Mouse (Mus musculus) c-Kit-positive CD71-negative TER-119-negative erythroid progenitor cells, embryonic 14.5 days (primary cell): ENCODE data around the gene Tmx4.
A peak's percentile ranks its signal among the peaks of the same experiment; 100 is the strongest.

ENCODE experiments used
- DNase-seq: peaks from one replicate; pipeline ENCODE4 v3.0.0-alpha.2; 2013; ENCODE audit warnings: low read depth

Gene Tmx4

DNA sequence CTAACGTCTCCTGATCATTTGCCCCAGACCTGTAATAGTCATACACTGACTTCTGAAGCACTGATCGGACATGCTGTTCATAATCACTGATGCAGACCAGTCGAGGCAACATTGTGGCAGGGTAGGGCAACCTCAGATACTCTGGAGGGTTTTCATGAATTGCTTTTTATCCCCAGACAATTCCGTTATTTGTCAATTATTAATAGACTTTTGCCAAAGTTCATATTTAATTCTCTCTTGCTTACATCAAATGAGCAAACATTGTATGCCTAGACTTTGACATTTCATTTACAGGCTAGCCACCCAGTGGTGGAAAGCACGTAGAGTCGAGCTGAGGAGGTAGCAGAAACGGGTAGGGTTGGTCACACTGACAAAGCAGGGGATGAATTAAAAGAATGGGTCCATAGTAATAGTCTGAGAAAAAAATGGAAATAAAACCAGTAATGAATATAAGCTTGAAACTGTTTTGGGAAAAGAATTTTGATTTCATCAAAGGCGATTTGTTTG, 89.7 kb downstream of the Tmx4 start, which contains the start of gene Hao1:
Hao1 (minus strand) TSS at position 148 of the 507 bp plus-strand sequence.
- no peak for DNase-seq

DNA sequence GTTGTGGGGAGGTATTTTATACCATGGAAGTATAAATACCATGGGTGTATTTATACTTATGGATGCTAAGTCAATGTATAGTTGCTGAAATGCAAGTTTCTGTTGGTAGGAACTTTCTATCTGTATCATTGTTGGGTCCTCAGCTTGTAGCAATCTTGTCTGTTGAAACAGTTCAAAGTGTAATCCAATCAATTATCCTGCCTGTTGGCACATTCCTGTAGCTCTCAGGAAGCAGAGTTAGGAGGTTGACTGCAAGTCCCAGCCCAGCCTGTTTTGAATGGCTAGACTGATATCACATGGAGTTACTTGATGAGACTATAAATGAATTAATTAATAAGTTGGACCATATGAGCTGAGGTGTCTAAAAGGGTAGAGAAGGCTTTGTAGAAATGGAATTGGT, 91.6 kb downstream of the Tmx4 start:
- DNase-seq: no peak

DNA sequence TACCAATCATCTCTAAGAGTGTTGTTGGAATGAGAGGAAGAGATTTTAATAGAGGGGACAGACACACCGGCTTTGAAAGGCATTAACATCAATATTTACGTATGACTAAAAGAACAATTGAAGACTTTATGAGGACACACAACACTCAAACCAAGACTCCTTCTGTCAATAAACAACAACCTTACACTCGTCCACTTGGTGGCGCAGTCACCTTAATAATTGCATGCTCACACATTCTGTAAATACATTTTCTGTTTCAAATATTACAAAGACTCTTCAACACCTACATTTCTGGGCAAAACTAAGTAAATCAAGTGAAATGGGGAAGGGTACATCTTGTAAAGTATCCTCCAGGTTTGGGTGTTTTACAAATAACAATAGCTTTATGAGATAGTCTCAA, 94.2 kb downstream of the Tmx4 start:
- peak; percentile 51 for DNase-seq

DNA sequence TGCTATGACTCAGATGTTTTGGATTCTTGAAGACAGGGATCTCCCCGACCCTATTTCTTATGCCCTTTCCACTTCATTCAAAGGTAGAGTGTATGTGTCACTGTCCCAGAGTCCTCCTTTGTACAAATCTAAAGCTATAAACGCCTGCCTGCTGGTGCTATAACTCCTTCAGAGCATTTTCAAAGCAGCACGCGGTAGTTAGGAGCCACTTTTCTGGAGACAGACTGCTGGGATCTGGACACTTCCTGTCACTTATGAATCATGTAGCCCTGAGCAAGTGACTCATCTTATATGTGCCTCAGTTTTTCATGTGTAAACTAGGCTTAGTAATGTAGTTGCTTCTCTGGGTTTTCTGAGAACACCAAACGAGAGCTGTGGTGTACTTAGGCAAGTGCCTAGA, 98.8 kb downstream of the Tmx4 start:
- no peak for DNase-seq

DNA sequence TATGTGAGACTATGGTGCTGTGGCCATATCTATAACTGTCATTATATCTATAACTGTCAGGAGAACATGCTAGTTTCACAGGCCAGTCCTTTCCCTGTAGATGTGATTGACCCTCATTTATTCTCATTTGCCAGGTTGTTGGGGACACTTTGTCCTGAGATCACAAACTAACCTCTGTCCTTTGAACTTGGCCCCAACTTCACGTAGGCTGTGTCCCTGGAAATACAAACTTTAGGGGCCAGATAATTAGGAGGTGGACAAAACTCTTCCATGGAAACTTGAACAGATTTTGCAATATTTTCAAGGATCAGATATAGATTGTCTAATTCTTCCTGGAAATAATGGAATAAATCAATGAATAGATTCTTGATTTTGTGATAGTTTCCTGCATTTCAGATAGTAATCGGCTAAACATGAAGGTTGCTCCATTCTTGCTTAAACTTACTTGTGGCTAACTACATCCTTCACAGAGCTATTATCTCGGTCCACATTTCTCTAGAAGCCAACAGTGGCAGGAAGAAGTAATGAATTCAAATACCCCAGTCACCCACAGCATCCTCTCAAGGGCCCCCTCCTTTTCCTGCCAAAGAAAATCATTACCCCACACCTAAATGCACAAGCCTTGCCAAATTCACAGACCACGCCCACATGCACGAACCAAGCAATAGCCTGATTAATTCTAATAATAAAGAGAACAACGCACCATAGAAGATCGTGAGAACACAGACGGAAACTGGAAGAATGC, 99.5 kb downstream of the Tmx4 start:
- DNase-seq: no peak
